Mouse (Mus musculus) right cerebral cortex, postnatal 4 days (tissue): Measurements from ENCODE around the gene Dnajb1.

ENCODE experiments used
- DNase-seq: peaks from one replicate; pipeline ENCODE4 v3.0.0-alpha.2; 2022

Dnajb1 gene

GRCm38 (mm10) chr8:83656484-83657246 is 48.7 kb downstream of the Dnajb1 start:
- DNase-seq = no peak

- DNase-seq = no peak
Observed at GRCm38 (mm10) chr8:83660545-83660944, 52.6 kb downstream of the Dnajb1 start.

GRCm38 (mm10) chr8:83660995-83661680 is 53.1 kb downstream of the Dnajb1 start:
- DNase-seq = no peak
